Comparison of ENCODE assay signal across 9 mouse cellular contexts in genomic region chr13:111741991-111742615, GRCm38 (mm10).
A peak's percentile ranks its signal among the peaks of the same experiment; 100 is the strongest.
DNase-seq lines count a peak whose midpoint lies in the region; ATAC-seq and TF ChIP-seq lines count a peak whose summit lies in the region.
"Had no signal": no experiment of that assay in that cellular context is flagged by ENCODE, and none has a peak within 500 bp of the region (broad histone marks: within the 10 kb centered on the region; RNA-seq: fewer than 3 reads in every experiment).

No protein-coding gene starts in this region.

- H3K4me2 ChIP-seq in forebrain, embryonic 13.5 days = no peak overlapping the region
- H3K4me2 ChIP-seq in forebrain, embryonic 15.5 days (replicated peaks) = no peak overlapping the region
- no peak overlapping the region for H3K4me2 ChIP-seq in midbrain, embryonic 11.5 days
- H3K4me2 ChIP-seq: hindbrain, embryonic 15.5 days had no signal

- no peak overlapping the region for H3K27ac ChIP-seq in forebrain, embryonic 13.5 days
- no peak overlapping the region for H3K27ac ChIP-seq in forebrain, embryonic 15.5 days (replicated peaks)
- no peak overlapping the region for H3K27ac ChIP-seq in midbrain, embryonic 11.5 days (ENCODE audit: low read depth, low read length)
- no peak overlapping the region for H3K27ac ChIP-seq in midbrain, embryonic 10.5 days (replicated peaks)
- H3K27ac ChIP-seq: hindbrain, embryonic 15.5 days had no signal

- ATAC-seq in forebrain, embryonic 13.5 days = 0 out of 2 replicates have a peak, but pooled peaks have one; percentile 43
- no peak for ATAC-seq in forebrain, embryonic 15.5 days (replicated peaks)
- ATAC-seq in midbrain, embryonic 11.5 days (ENCODE audit: low FRiP score) = no peak
- peak; percentile 53 for ATAC-seq in granulocyte monocyte progenitor cell, adult 5-6 weeks (replicated peaks; ENCODE audit: poor library complexity, severe bottlenecking)

- no peak overlapping the region for H3K4me3 ChIP-seq in forebrain, embryonic 13.5 days
- no peak overlapping the region for H3K4me3 ChIP-seq in forebrain, embryonic 15.5 days
- no peak overlapping the region for H3K4me3 ChIP-seq in midbrain, embryonic 11.5 days (ENCODE audit: low read depth, low read length)
- H3K4me3 ChIP-seq in midbrain, embryonic 10.5 days = no peak overlapping the region
- no peak overlapping the region for H3K4me3 ChIP-seq in lung, adult 2 months (replicated peaks; ENCODE audit: extremely low read depth, low read depth, low read length)
- H3K4me3 ChIP-seq: hindbrain, embryonic 15.5 days had no signal

- no peak for TF ChIP-seq POLR2A in lung, adult 2 months (IDR thresholded peaks at IDR 0.05; ENCODE audit: borderline replicate concordance, extremely low read depth, low read depth, low read length)

- DNase-seq in midbrain, embryonic 11.5 days (ENCODE audit: low spot score, missing footprints) = peak; percentile 94
- no peak for DNase-seq in midbrain, embryonic 10.5 days (ENCODE audit: low spot score)
- peak; percentile 82 for DNase-seq in brain, adult 2 months (ENCODE audit: low read depth, low spot score)
- no peak for DNase-seq in lung, adult 2 months
- peak; percentile 85 for DNase-seq in splenic B cell, adult 2 months (ENCODE audit: low read depth, low spot score)

- no peak overlapping the region for H3K9ac ChIP-seq in forebrain, embryonic 13.5 days
- no peak overlapping the region for H3K9ac ChIP-seq in forebrain, embryonic 15.5 days (replicated peaks)
- no peak overlapping the region for H3K9ac ChIP-seq in midbrain, embryonic 11.5 days (ENCODE audit: low read length)
- H3K9ac ChIP-seq: hindbrain, embryonic 15.5 days had no signal

- H3K9me3 ChIP-seq in forebrain, embryonic 13.5 days (replicated peaks) = no peaks in the 10 kb centered on the region
- no peaks in the 10 kb centered on the region for H3K9me3 ChIP-seq in forebrain, embryonic 15.5 days
- H3K9me3 ChIP-seq in midbrain, embryonic 11.5 days (ENCODE audit: control insufficient read depth, low read length) = no peaks in the 10 kb centered on the region
- H3K9me3 ChIP-seq in midbrain, embryonic 10.5 days (replicated peaks) = peaks cover 5% of the 10 kb centered on the region; the same call in 1 of the 2 replicates
- H3K9me3 ChIP-seq: hindbrain, embryonic 15.5 days had no signal

- no peaks in the 10 kb centered on the region for H3K27me3 ChIP-seq in forebrain, embryonic 13.5 days
- H3K27me3 ChIP-seq in forebrain, embryonic 15.5 days = no peaks in the 10 kb centered on the region
- no peaks in the 10 kb centered on the region for H3K27me3 ChIP-seq in midbrain, embryonic 11.5 days (ENCODE audit: control insufficient read depth, insufficient read depth, low read length)
- H3K27me3 ChIP-seq in midbrain, embryonic 10.5 days (ENCODE audit: low read depth, poor library complexity, severe bottlenecking) = no peaks in the 10 kb centered on the region
- no peaks in the 10 kb centered on the region for H3K27me3 ChIP-seq in splenic B cell, adult 2 months (ENCODE audit: control insufficient read depth, insufficient read depth, low read length, poor library complexity, severe bottlenecking)
- H3K27me3 ChIP-seq: hindbrain, embryonic 15.5 days had no signal

- no peaks in the 10 kb centered on the region for H3K36me3 ChIP-seq in forebrain, embryonic 13.5 days (ENCODE audit: poor library complexity, severe bottlenecking)
- H3K36me3 ChIP-seq in forebrain, embryonic 15.5 days = 0 out of 2 replicates have a peak, but pooled peaks cover 2% of the 10 kb centered on the region
- no peaks in the 10 kb centered on the region for H3K36me3 ChIP-seq in midbrain, embryonic 11.5 days (ENCODE audit: control insufficient read depth, insufficient read depth, low read length)
- no peaks in the 10 kb centered on the region for H3K36me3 ChIP-seq in midbrain, embryonic 10.5 days
- no peaks in the 10 kb centered on the region for H3K36me3 ChIP-seq in splenic B cell, adult 2 months (ENCODE audit: control insufficient read depth, insufficient read depth, low read length, poor library complexity, severe bottlenecking)
- H3K36me3 ChIP-seq: hindbrain, embryonic 15.5 days had no signal

- TF ChIP-seq CTCF in lung, adult 2 months (IDR thresholded peaks at IDR 0.05; ENCODE audit: insufficient read depth, low read length) = peak; percentile 21; the same call in 1 of the 2 replicates

- 73% methylated on average over 6 of the region's 6 CpGs for WGBS in forebrain, embryonic 13.5 days
- WGBS in forebrain, embryonic 15.5 days = 67% methylated on average over 6 of the region's 6 CpGs
- 65% methylated on average over 6 of the region's 6 CpGs for WGBS in midbrain, embryonic 11.5 days
- WGBS in midbrain, embryonic 10.5 days = 70% methylated on average over 6 of the region's 6 CpGs
- WGBS in lung, adult 2 months = 49% methylated on average over 6 of the region's 6 CpGs

- H3K4me1 ChIP-seq in forebrain, embryonic 13.5 days = no peaks in the 10 kb centered on the region
- no peaks in the 10 kb centered on the region for H3K4me1 ChIP-seq in forebrain, embryonic 15.5 days
- H3K4me1 ChIP-seq in midbrain, embryonic 11.5 days (ENCODE audit: control insufficient read depth, insufficient read depth, low read length) = no peaks in the 10 kb centered on the region
- no peaks in the 10 kb centered on the region for H3K4me1 ChIP-seq in midbrain, embryonic 10.5 days
- no peaks in the 10 kb centered on the region for H3K4me1 ChIP-seq in lung, adult 2 months (ENCODE audit: control insufficient read depth, insufficient read depth, low read length)
- H3K4me1 ChIP-seq: hindbrain, embryonic 15.5 days had no signal

Comparison
In these comparisons a context has a peak if more than half of its experiments do, and no peak if none do; other contexts are left out.
1. ATAC-seq: peak in forebrain, embryonic 13.5 days (single experiment) and granulocyte monocyte progenitor cell, adult 5-6 weeks (single experiment); none in forebrain, embryonic 15.5 days (single experiment) and midbrain, embryonic 11.5 days (single experiment).
2. DNase-seq: peak in midbrain, embryonic 11.5 days (single experiment), brain, adult 2 months (single experiment) and splenic B cell, adult 2 months (single experiment); none in midbrain, embryonic 10.5 days (single experiment) and lung, adult 2 months (single experiment).